Mouse (Mus musculus): ENCODE data around the gene Lrp1. TPM values are rescaled to one million over a fixed set of nuclear protein-coding genes. Genes with fewer than 3 reads are reported as not detected.

The Lrp1 gene
- total and polyA plus RNA-seq, 3 experiments: 0.39 to 0.42 TPM; not detected in 1

DNA sequence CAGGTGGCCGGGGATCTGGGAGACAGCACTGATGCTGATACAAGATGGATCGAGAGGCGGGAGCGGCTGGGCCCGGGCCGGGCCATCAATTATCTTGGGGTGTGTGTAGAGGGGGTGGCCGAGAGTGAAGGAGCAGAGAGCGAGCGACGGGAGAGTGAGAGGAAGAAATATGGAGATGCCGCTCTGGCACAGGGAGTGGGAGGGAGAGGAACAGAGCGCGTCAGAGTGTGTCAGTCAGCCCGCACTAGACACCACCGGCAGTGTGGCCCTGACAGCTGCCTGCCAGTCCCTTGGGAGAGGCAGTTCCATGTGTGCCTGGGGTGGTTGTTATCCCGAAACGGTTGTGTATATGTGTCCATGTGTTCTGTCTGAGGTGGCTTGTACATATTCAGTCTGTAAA lies 93.5 kb downstream of the Lrp1 start:
- no peak for DNase-seq (ENCODE audit: low read depth, low spot score)
- H3K36me3 ChIP-seq (ENCODE audit: control insufficient read depth in 1 of 2, insufficient read depth in 2 of 2, low read length in 2 of 2): peaks cover 0 to 8% of the 10 kb centered on the region in 2 experiments; a peak in 2 of 4 replicates
- no peak overlapping the region for H3K27ac ChIP-seq (ENCODE audit: control insufficient read depth, low read depth, low read length)
- H3K4me1 ChIP-seq (ENCODE audit: control insufficient read depth in 1 of 2, insufficient read depth in 2 of 2, low read length in 2 of 2): peaks cover 2 to 7% of the 10 kb centered on the region in 2 experiments; a peak in 3 of 4 replicates
- peaks cover 3% of the 10 kb centered on the region in 2 experiments; a peak in 2 of 4 replicates for H3K27me3 ChIP-seq (ENCODE audit: control insufficient read depth in 1 of 2, insufficient read depth in 2 of 2, low read length in 2 of 2)
- no peaks in the 10 kb centered on the region for H3K9me3 ChIP-seq (replicated peaks; ENCODE audit: insufficient read depth, low read length)
- no peak overlapping the region for H3K4me3 ChIP-seq (ENCODE audit: control insufficient read depth in 1 of 2, insufficient read depth in 1 of 2, low read depth in 2 of 2, low read length in 2 of 2)
- TF ChIP-seq POLR2A (IDR thresholded peaks at IDR 0.05; ENCODE audit: control insufficient read depth in 1 of 2, insufficient read depth in 1 of 2, low read depth in 1 of 2, low read length in 2 of 2, poor library complexity in 1 of 2) (no peak), KAT2A (conservative IDR thresholded peaks at IDR 0.05; ENCODE audit: low read depth, low read length) (no peak), TAL1 (IDR thresholded peaks at IDR 0.05; ENCODE audit: low read length) (no peak), JUND (IDR thresholded peaks at IDR 0.05; ENCODE audit: low read depth, low read length) (no peak), E2F4 (IDR thresholded peaks at IDR 0.05; ENCODE audit: borderline replicate concordance, low read depth, low read length) (no peak), NELFE (IDR thresholded peaks at IDR 0.05; ENCODE audit: low read depth, low read length) (no peak)
- H3K79me2 ChIP-seq (ENCODE audit: control insufficient read depth, insufficient read depth, low read length, poor library complexity): no peaks in the 10 kb centered on the region
- H3K9ac ChIP-seq (ENCODE audit: control insufficient read depth, low read depth, low read length, poor library complexity, severe bottlenecking): no peak overlapping the region

DNA sequence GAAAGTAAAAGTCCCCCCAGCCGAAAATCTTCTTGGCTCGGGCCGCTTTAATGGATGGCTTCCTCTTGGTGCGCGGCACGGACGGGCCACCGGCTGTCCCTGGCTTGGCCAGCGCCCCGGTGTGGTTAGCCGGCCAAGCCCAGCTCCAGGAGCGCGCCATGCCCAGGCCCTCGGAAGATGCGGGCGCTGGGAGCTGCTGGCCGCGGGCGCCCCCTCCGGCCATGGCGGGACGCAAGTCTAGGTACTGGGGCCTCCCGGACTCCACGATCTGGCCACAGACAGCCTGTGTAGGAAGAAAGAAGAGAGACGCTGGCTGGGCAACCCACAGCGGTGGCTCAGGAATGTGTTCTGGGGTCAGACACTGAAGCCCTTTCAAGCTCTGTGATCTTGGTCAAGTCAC lies 94.3 kb downstream of the Lrp1 start:
- Histone ChIP-seq H3K9ac (ENCODE audit: control insufficient read depth, low read depth, low read length, poor library complexity, severe bottlenecking) (no peak overlapping the region), H3K27ac (ENCODE audit: control insufficient read depth, low read depth, low read length) (no peak overlapping the region), H3K36me3 (ENCODE audit: control insufficient read depth in 1 of 2, insufficient read depth in 2 of 2, low read length in 2 of 2) (peaks cover 0 to 8% of the 10 kb centered on the region in 2 experiments; a peak in 2 of 4 replicates), H3K4me1 (ENCODE audit: control insufficient read depth in 1 of 2, insufficient read depth in 2 of 2, low read length in 2 of 2) (peaks cover 2 to 7% of the 10 kb centered on the region in 2 experiments; a peak in 3 of 4 replicates), H3K4me3 (ENCODE audit: control insufficient read depth in 1 of 2, insufficient read depth in 1 of 2, low read depth in 2 of 2, low read length in 2 of 2) (no peak overlapping the region), H3K9me3 (replicated peaks; ENCODE audit: insufficient read depth, low read length) (no peaks in the 10 kb centered on the region), H3K27me3 (ENCODE audit: control insufficient read depth in 1 of 2, insufficient read depth in 2 of 2, low read length in 2 of 2) (no peaks in the 10 kb centered on the region), H3K79me2 (ENCODE audit: control insufficient read depth, insufficient read depth, low read length, poor library complexity) (peaks cover 5% of the 10 kb centered on the region)
- TF ChIP-seq NRF1 (IDR thresholded peaks at IDR 0.05; ENCODE audit: insufficient read depth, low read depth, low read length, poor library complexity, severe bottlenecking) (no peak), SIN3A (IDR thresholded peaks at IDR 0.05; ENCODE audit: low read length) (no peak), ZKSCAN1 (IDR thresholded peaks at IDR 0.05; ENCODE audit: low read depth, low read length) (no peak), ZNF384 (IDR thresholded peaks at IDR 0.05; ENCODE audit: low read depth, low read length) (no peak), NELFE (IDR thresholded peaks at IDR 0.05; ENCODE audit: low read depth, low read length) (no peak), CHD1 (IDR thresholded peaks at IDR 0.05; ENCODE audit: low read depth, low read length) (no peak), MYC (IDR thresholded peaks at IDR 0.05; ENCODE audit: low read depth, low read length) (no peak), RAD21 (IDR thresholded peaks at IDR 0.05; ENCODE audit: low read depth, low read length) (no peak), CTCF (IDR thresholded peaks at IDR 0.05 in 2 of 3, conservative IDR thresholded peaks at IDR 0.05 in 1 of 3; ENCODE audit: control insufficient read depth in 1 of 3, insufficient read depth in 1 of 3, low read depth in 2 of 3, low read length in 3 of 3, poor library complexity in 1 of 3, severe bottlenecking in 1 of 3) (no peak), MAX (IDR thresholded peaks at IDR 0.05; ENCODE audit: low read length) (no peak), SMC3 (IDR thresholded peaks at IDR 0.05; ENCODE audit: low read depth, low read length) (no peak), POLR2AphosphoS2 (IDR thresholded peaks at IDR 0.05; ENCODE audit: low read length) (no peak), KAT2A (conservative IDR thresholded peaks at IDR 0.05; ENCODE audit: low read depth, low read length) (no peak), ETS1 (IDR thresholded peaks at IDR 0.05; ENCODE audit: low read depth, low read length) (no peak), ELF1 (IDR thresholded peaks at IDR 0.05; ENCODE audit: low read depth, low read length) (no peak), POLR2AphosphoS5 (IDR thresholded peaks at IDR 0.05; ENCODE audit: borderline replicate concordance, low read depth, low read length) (no peak), MYB (IDR thresholded peaks at IDR 0.05; ENCODE audit: low read depth, low read length) (no peak)
- DNase-seq (ENCODE audit: low read depth, low spot score): no peak

Data from MEL (cell line).